Mouse (Mus musculus) erythroblast, embryonic 14.5 days (primary cell): Measurements from ENCODE around the gene Arid5b.

Source experiments
- GATA1 ChIP-seq: IDR thresholded peaks from 2 replicates; pipeline ENCODE4 v1.6.1; 2012; ENCODE audit warnings: low read length, inconsistent platforms, mixed read lengths
- TAL1 ChIP-seq: IDR thresholded peaks from 3 replicates; pipeline ENCODE4 v1.6.1; 2012; ENCODE audit warnings: low read length, inconsistent platforms, mixed read lengths

DNA sequence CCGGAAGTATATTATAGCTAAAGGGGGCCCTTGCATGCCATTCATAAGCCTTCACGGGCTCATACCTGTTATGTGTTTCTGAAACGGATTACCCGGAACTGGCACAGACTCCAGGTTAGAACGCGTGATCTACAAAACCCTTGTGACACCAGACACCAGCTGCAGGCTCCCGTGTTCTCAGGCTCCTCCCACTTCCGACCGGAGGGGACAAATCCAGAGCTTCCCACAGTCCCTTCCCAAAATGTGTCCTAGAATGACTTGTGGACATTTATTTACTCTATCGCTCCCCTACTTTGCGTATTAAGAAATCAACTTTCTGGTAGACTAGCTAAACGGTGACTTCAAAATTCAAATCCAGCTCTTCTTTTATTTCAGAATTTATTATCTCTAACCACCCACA, 204.2 kb downstream of the Arid5b start:
- TF ChIP-seq GATA1 (no peak), TAL1 (no peak)
